Mouse (Mus musculus): ENCODE data around the gene Ugt1a10.
"Not testable (repeated sequence)": the region's sequence is repeated elsewhere in the genome, so short reads cannot be mapped to it uniquely, and the experiment has no call there.

DNA sequence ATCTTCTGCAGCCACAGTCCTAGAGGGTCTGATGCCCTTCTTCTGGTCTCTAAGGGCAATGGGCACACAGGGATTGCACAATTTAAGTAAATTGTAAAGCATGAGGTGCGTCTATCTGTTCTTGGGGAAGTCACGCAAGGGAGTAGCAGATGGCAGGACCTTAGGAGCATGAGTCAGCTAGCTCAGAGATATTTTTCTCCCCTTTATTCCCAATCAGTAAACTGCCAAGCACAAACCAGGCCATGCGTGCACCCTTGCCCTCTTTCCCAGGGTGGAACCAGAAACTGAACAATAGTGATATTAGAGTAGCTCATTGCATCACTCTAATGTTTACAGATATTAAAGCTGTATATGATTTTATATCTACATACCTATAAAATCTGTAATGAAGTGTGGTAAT, 43.4 kb downstream of the Ugt1a10 start:
- not testable (repeated sequence) for TF ChIP-seq POLR2A (IDR thresholded peaks at IDR 0.05; ENCODE audit: borderline replicate concordance, control insufficient read depth, low read depth, low read length); CTCF (IDR thresholded peaks at IDR 0.05; ENCODE audit: control insufficient read depth, insufficient read depth, low read length)

Data from bone marrow, adult 2 months (tissue).